Mouse (Mus musculus): ENCODE data around the gene Gm5460.

DNA sequence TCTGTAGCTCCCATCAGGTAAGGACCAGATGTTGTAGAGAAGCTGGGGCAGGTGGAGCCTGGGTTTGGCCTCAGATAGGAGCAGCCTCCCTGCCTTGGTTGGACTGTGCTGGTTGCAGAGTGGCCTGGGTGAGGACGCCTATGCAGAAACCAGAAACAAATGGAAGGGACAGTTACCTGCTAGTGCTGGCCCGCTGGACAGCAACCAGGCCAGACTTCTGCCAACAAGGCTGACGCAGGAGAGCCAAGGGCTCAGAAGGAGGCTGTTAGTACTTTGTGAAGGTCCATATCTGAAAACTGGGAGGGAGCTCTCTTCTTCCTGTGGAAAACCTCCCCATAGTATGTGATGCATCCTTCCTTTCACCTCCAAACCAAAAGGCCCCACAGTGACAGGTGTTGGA lies 26.8 kb downstream of the Gm5460 start:
- TF ChIP-seq POLR2A (IDR thresholded peaks at IDR 0.05; ENCODE audit: control insufficient read depth, low read depth, low read length): no peak
- TF ChIP-seq CTCF (IDR thresholded peaks at IDR 0.05; ENCODE audit: control insufficient read depth, insufficient read depth, insufficient replicate concordance, low read depth, low read length): no peak

All from testis, adult 2 months (tissue).